Mouse (Mus musculus) left cerebral cortex, postnatal 14 days (tissue): ENCODE measurements around the gene Gm13279. TPM values are rescaled to one million over a fixed set of nuclear protein-coding genes. Genes with fewer than 3 reads are reported as not detected.
"Not testable (repeated sequence)": the region's sequence is repeated elsewhere in the genome, so short reads cannot be mapped to it uniquely, and the experiment has no call there.

ENCODE experiments used
- DNase-seq, 2 experiments: peaks; one replicate each; pipeline ENCODE4 v3.0.0; 2021 to 2022; ENCODE audit warnings: low spot score in 2 of 2, mixed read lengths in 1 of 2
- intact Hi-C: fragments of 180-260 bp; cut with DNase I; formaldehyde crosslinking; loops from one replicate; pipeline ENCODE4 v1.15.1; 2025
- total RNA-seq, 2 experiments: library from RNA; stranded (reverse); gene quantifications; 2 replicates each; pipeline ENCODE4 v1.2.3; 2021

Gene Gm13279
- total RNA-seq, 2 experiments from 2014 or later = not detected

DNA sequence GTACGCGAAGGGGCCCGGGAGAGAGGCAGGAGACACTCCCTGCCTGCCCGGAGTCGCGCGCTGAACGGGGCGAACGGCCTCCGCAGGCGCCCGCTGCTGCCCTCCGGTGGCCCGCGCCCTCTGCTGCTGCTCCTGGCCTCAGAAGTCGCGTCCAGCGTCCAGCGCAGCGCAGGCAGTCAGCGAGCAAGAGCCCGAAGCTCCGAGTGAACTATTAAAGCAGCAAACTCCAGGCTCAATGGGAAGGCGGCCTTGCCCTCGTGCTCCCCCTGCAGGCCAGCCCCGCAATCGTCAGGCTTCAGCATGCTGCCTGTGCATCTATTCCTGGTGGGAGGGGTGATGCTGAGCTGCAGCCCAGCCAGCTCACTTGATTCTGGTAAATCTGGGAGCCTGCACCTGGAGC, 5.9 kb upstream of the Gm13279 start, which contains the start of gene Gm13278:
Gene Gm13278, plus strand, starts transcription at position 301 of the 400 bp plus-strand sequence.
- intact Hi-C loops = not testable (repeated sequence)

DNA sequence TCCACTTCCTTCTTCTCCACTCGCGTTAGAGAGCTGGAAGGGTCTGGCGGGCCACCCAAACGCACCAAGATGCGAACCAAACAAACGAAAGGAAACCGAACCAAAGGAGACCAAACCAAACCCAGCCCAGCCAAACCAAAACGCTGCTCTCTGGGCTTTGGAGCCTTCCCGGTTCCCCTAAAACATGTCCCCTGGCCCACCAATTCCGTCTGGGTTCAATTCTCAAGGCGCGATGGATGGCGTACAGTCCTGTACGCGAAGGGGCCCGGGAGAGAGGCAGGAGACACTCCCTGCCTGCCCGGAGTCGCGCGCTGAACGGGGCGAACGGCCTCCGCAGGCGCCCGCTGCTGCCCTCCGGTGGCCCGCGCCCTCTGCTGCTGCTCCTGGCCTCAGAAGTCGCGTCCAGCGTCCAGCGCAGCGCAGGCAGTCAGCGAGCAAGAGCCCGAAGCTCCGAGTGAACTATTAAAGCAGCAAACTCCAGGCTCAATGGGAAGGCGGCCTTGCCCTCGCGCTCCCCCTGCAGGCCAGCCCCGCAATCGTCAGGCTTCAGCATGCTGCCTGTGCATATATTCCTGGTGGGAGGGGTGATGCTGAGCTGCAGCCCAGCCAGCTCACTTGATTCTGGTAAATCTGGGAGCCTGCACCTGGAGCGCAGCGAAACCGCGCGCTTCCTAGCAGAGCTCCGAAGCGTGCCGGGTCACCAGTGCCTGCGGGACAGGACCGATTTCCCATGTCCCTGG, 3.1 kb upstream of the Gm13279 start, which contains the start of gene Gm13275:
Gene Gm13275, plus strand, starts transcription at position 552 of the 740 bp plus-strand sequence.
- DNase-seq = peak; percentile 20 to 41
- intact Hi-C loops = not testable (repeated sequence)

More for the DNA sequence above, 5.9 kb upstream of the Gm13279 start, which contains the start of gene Gm13278:
- not testable (repeated sequence) for DNase-seq

GRCm38 (mm10) chr4:88799365-88799764, 2.2 kb downstream of the Gm13279 start, which contains the start of gene Gm13285:
Gene Gm13285 (plus strand): TSS chr4:88799665.
- DNase-seq, intact Hi-C loops: not testable (repeated sequence)

- DNase-seq, intact Hi-C loops: not testable (repeated sequence)
Observed at GRCm38 (mm10) chr4:88802954-88803353, 5.8 kb downstream of the Gm13279 start, which contains the start of gene Gm13287. Gene Gm13287 (plus strand): TSS chr4:88803254.

DNA sequence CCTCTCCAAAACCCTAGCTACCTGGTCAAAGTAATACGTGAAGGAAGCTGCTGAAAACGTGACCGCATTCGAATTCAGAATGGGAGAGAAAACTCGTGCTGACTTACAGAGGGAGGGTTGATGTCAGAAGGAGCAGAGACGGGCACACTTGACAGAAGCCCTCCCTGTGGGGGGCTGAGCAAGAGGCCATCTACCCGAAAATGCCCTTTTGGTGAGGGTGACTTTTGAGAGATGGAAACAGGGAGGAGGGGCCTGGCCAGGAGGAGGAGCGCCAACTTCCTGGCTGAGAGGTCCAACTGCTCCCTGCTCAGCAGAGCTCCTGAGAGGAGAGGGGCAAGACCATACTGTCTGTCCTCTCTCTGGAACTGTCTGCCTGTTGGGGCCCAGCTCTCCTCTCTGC, 8.0 kb downstream of the Gm13279 start, which contains the start of gene Gm13288:
Gene Gm13288, plus strand, starts transcription at position 301 of the 400 bp plus-strand sequence.
- intact Hi-C loops, DNase-seq: not testable (repeated sequence)

DNA sequence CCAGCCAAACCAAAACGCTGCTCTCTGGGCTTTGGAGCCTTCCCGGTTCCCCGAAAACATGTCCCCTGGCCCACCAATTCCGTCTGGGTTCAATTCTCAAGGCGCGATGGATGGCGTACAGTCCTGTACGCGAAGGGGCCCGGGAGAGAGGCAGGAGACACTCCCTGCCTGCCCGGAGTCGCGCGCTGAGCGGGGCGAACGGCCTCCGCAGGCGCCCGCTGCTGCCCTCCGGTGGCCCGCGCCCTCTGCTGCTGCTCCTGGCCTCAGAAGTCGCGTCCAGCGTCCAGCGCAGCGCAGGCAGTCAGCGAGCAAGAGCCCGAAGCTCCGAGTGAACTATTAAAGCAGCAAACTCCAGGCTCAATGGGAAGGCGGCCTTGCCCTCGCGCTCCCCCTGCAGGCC, 8.6 kb downstream of the Gm13279 start:
- intact Hi-C loops, DNase-seq: not testable (repeated sequence)

DNA sequence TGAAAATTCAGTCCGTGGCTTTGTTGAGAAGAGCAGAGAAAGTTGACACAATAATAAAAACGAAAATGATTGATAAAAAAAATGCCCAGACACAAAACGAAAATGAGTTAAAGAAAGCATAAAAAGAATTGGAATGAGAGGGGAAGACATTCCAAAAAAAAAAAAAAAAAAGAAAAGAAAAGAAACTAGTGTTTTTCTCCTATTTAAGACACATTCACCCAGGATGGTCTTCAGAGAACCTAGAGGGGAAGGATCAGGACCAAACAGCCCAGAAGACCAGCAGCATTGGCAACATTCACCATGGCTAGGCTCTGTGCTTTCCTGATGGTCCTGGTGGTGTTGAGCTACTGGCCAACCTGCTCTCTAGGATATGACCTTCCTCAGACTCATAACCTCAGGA, 18.7 kb downstream of the Gm13279 start, which contains the start of gene Ifna7:
Gene Ifna7, plus strand, starts transcription at position 301 of the 400 bp plus-strand sequence.
- no peak for DNase-seq
- intact Hi-C loops = no loop called here

DNA sequence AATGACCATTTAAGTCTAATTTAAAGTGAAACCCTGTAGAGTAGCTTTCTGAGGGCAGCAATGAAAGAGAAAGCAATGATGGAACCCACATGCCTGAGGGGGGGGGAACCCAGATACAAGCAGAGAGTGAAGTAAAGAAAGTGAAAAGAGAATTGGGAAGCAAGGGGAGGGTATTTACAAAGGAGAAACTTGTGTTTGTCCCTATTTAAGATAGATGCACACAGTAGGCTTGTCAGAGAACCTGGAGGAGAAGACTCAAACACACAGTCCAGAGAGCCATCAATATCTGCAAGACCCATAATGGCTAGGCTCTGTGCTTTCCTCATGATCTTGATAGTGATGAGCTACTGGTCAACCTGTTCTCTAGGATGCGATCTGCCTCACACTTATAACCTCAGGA, 22.5 kb downstream of the Gm13279 start, which contains the start of gene Ifna11:
Gene Ifna11, plus strand, starts transcription at position 301 of the 400 bp plus-strand sequence.
- intact Hi-C loops = no loop called here

DNA sequence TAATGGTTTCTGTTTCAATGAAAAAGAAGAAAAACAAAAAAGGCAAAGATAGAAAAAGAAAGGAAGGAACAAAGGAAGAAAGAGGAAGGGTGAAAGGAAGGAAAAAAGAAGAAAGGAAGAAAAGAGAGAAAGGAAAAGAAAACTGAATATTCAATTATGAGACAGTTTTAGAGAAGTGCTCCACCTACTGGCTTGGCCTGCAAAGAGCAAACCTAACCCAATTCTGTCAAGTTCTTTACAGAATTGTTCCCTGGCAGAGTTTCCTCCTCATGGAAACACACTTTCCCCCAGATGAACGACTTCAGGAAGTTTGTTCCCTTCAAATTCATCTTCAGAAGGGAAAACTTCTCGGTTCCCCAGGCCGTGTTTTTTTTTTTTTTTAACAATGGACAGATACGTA, 25.8 kb downstream of the Gm13279 start:
- intact Hi-C loops = no loop called here
- DNase-seq = peak; percentile 9 to 37

More for the DNA sequence above, 22.5 kb downstream of the Gm13279 start, which contains the start of gene Ifna11:
- DNase-seq = no peak

- intact Hi-C loops, DNase-seq: not testable (repeated sequence)
Observed at GRCm38 (mm10) chr4:88827116-88827515, 29.9 kb downstream of the Gm13279 start, which contains the start of gene Ifna6. Gene Ifna6 (plus strand): TSS chr4:88827416.

- peak; percentile 46 to 51 for DNase-seq
- intact Hi-C loops = no loop called here
Observed at GRCm38 (mm10) chr4:88830523-88830922, 33.3 kb downstream of the Gm13279 start.

- intact Hi-C loops, DNase-seq: not testable (repeated sequence)
Observed at GRCm38 (mm10) chr4:88835225-88835624, 38.0 kb downstream of the Gm13279 start, which contains the start of gene Ifna5. Gene Ifna5 (plus strand): TSS chr4:88835525.

- DNase-seq = peak; percentile 6 to 8
- intact Hi-C loops = no loop called here
Observed at GRCm38 (mm10) chr4:88838828-88839227, 41.6 kb downstream of the Gm13279 start.

DNA sequence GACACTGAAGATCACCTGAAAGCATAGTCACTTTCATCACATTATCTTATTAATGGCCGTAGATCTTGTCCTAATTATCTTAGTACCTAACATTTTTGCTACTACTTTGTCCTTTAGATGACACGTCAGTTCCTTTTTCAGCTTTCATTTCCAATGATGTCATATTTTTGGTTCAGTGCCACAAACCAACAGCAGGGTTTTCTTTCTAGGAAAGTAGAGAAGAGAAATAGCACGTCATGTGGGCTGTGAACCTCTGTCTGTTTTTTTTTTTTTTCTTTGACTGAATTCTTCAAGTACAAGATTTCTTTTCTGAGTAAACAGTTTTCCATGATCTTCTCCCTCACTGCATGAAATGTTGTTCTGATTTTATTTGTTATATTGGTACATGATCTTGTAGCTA, 42.9 kb downstream of the Gm13279 start:
- DNase-seq = no peak
- intact Hi-C loops = no loop called here

- intact Hi-C loops = no loop called here
- DNase-seq = no peak
Observed at GRCm38 (mm10) chr4:88841438-88841911, 44.3 kb downstream of the Gm13279 start, which contains the start of gene Ifna4. Gene Ifna4 (plus strand): TSS chr4:88841861.

GRCm38 (mm10) chr4:88845334-88845733, 48.1 kb downstream of the Gm13279 start:
- intact Hi-C loops = no loop called here
- DNase-seq = no peak
